Mouse (Mus musculus) 3T3-L1 (cell line): ENCODE data around the gene Mgmt.

Source experiments
- DNase-seq: peaks from one replicate; pipeline ENCODE4 v3.0.0-alpha.2; 2015; ENCODE audit warnings: low read depth, low spot score

The Mgmt gene

GRCm38 (mm10) chr7:137056126-137056525 is 161.7 kb downstream of the Mgmt start:
- DNase-seq, result no peak

- peak; percentile 25 for DNase-seq
Measured at GRCm38 (mm10) chr7:137060488-137060887, 166.1 kb downstream of the Mgmt start.

GRCm38 (mm10) chr7:137061109-137061508 is 166.7 kb downstream of the Mgmt start:
- no peak for DNase-seq

GRCm38 (mm10) chr7:137064255-137064654 is 169.8 kb downstream of the Mgmt start:
- DNase-seq, result no peak

- DNase-seq, result no peak
Measured at GRCm38 (mm10) chr7:137065408-137065807, 171.0 kb downstream of the Mgmt start.

- peak; percentile 52 for DNase-seq
Measured at GRCm38 (mm10) chr7:137066211-137066610, 171.8 kb downstream of the Mgmt start.

- no peak for DNase-seq
Measured at GRCm38 (mm10) chr7:137066997-137067396, 172.6 kb downstream of the Mgmt start.

GRCm38 (mm10) chr7:137067758-137068157 is 173.3 kb downstream of the Mgmt start:
- DNase-seq, result no peak

GRCm38 (mm10) chr7:137068796-137069195 is 174.4 kb downstream of the Mgmt start:
- no peak for DNase-seq

GRCm38 (mm10) chr7:137069768-137070167 is 175.4 kb downstream of the Mgmt start:
- no peak for DNase-seq

- no peak for DNase-seq
Measured at GRCm38 (mm10) chr7:137071346-137071745, 176.9 kb downstream of the Mgmt start.

- DNase-seq, result no peak
Measured at GRCm38 (mm10) chr7:137073878-137074277, 179.5 kb downstream of the Mgmt start.

GRCm38 (mm10) chr7:137074324-137074723 is 179.9 kb downstream of the Mgmt start:
- no peak for DNase-seq

- no peak for DNase-seq
Measured at GRCm38 (mm10) chr7:137075301-137075700, 180.9 kb downstream of the Mgmt start.

- DNase-seq, result no peak
Measured at GRCm38 (mm10) chr7:137080171-137080570, 185.8 kb downstream of the Mgmt start.

- DNase-seq, result no peak
Measured at GRCm38 (mm10) chr7:137082171-137082570, 187.8 kb downstream of the Mgmt start.

- DNase-seq, result no peak
Measured at GRCm38 (mm10) chr7:137084651-137085050, 190.2 kb downstream of the Mgmt start.

- peak; percentile 98 for DNase-seq
Measured at GRCm38 (mm10) chr7:137085969-137086606, 191.7 kb downstream of the Mgmt start.

GRCm38 (mm10) chr7:137087136-137087535 is 192.7 kb downstream of the Mgmt start:
- DNase-seq, result no peak

GRCm38 (mm10) chr7:137088141-137088540 is 193.7 kb downstream of the Mgmt start:
- no peak for DNase-seq

- DNase-seq, result no peak
Measured at GRCm38 (mm10) chr7:137094551-137094950, 200.1 kb downstream of the Mgmt start.

- DNase-seq, result no peak
Measured at GRCm38 (mm10) chr7:137095702-137096101, 201.3 kb downstream of the Mgmt start.

GRCm38 (mm10) chr7:137099766-137100165 is 205.4 kb downstream of the Mgmt start:
- no peak for DNase-seq
